Mouse (Mus musculus) regulatory T cell (primary cell): Measurements from ENCODE around the gene Abhd14a.

ENCODE experiments used
- in situ Hi-C: fragments of 300-600 bp; cut with MboI, MseI; formaldehyde crosslinking; loops from one replicate; pipeline ENCODE4 v1.15.1; 2025; ENCODE audit warnings: high pct_unique_total_duplicates

The Abhd14a gene

GRCm38 (mm10) chr9:106452821-106453220, 5.3 kb upstream of the Abhd14a start:
- in situ Hi-C loops: no loop called here

DNA sequence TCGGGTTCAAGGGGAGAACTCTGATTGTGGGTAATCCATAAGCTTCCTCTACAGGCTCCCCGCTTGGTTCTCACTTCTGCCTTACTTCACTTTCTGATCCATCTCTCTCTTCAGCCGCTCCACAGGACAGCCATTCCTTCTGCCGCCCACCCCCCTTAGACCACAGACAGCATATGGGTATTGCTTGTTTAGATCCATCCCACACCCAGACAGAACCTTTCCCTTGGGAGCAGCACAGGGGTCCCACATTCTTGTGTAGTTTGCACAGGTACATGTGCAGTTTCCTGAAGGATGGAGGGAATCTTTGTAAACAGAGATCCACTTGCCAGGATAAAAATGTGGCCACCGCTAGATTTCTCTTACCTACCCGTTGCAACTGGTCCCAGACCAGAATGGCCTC, 4.9 kb upstream of the Abhd14a start:
- in situ Hi-C loops: no loop called here

GRCm38 (mm10) chr9:106451899-106452298, 4.4 kb upstream of the Abhd14a start:
- in situ Hi-C loops: no loop called here

GRCm38 (mm10) chr9:106451298-106451697, 3.8 kb upstream of the Abhd14a start:
- in situ Hi-C loops: no loop called here

GRCm38 (mm10) chr9:106450661-106451060, 3.2 kb upstream of the Abhd14a start:
- in situ Hi-C loops: no loop called here

- in situ Hi-C loops: loop anchor here (25.0 kb wide), 1 partner anchor 963 kb away; no protein-coding TSS in a partner anchor
Measured at GRCm38 (mm10) chr9:106449947-106450346, 2.5 kb upstream of the Abhd14a start.

DNA sequence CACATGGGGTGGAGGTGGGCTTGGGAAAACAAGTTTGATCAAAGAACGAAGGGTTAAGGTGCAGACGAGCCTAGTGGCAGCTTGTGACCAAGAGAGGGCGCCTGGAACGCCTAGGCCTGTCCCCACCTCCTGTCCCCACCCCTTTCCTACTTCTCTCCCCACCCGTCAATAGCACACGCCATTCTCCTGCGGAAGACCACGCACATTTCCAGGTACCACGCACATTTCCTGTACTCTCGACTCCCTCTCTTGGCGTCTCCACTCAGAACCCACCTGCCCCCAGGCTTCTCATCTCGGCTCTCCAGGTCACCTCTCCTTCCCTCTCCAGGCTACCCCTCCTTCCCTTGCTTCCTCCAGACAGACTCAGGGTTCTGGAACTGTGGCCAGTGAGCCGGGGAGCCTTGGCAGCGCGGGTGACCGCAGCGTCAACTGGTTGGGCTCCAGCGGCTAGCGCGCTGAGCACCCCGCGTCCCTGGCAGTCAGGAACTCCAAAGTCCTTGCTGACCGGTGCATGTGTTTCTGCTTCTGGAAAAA, 1.1 kb upstream of the Abhd14a start:
- in situ Hi-C loops: loop anchor here (25.0 kb wide), 1 partner anchor 961 kb away; no protein-coding TSS in a partner anchor

DNA sequence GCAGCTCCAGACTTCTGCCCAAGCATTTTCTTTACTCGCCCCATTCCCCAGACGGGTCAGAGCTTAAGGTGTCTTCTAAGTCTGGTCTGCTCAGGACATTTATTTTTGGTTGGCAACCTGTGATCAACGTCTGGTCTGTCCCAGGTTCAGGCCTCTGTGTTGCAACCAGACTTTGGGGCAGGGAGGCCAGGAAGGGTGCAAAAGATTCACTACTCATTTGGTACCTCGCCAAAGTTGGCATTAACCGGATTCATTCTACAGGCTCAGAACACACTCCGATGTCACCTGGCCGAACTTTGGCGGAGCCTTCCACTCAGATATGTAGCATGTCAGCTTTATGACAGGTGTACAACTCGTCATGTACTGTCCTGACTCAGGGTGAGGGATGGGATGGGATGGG, 473 bp upstream of the Abhd14a start:
- in situ Hi-C loops: loop anchor here (25.0 kb wide), 1 partner anchor 961 kb away; no protein-coding TSS in a partner anchor

DNA sequence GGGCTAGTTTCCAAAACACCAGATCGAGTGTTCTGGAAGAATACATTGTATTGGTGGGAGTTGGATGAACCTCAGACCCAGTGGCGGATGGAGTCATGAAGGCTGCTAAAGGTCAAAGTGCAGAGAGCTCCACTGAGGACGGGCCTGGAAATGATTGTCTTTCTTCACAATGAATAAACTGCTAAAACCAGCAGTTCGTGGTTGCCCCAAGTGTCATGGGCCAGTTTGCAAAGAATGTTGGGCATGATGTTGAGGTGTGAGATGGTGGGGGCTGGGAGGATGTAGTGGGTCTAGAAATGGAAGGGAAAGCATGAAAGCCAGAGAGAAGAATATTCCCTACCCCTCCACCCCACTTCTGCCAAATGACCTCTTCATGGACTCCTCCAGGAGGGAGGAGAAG, 2.6 kb downstream of the Abhd14a start:
- in situ Hi-C loops: loop anchor here (25.0 kb wide), 1 partner anchor 958 kb away; no protein-coding TSS in a partner anchor

- in situ Hi-C loops: loop anchor here (25.0 kb wide), 1 partner anchor 955 kb away; no protein-coding TSS in a partner anchor
Measured at GRCm38 (mm10) chr9:106442680-106443079, 4.8 kb downstream of the Abhd14a start.

GRCm38 (mm10) chr9:106436566-106436965, 10.9 kb downstream of the Abhd14a start:
- in situ Hi-C loops: loop anchor here (5.0 to 25.0 kb wide), 3 partner anchors 41 to 949 kb away; partner anchors contain the start of genes Parp3 and Rrp9

DNA sequence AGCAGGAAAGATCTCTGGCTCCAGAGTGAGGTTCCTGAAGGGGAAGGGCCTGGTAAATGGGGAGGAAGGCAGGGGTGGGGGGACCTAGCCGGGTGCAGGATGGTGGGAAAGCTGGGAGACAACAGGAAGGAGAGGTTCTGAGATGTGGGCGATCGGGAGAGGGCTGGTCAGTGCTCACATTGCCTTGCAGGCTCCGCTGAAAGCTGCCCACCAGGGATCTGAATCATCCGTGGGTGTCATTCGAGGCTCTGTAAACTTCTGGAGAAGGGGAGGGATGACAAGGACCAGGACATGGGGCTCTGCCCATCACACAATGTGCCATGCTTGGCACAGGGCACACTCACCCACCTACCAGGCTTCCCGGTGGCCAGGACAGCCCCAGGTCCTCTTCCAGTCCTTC, 14.1 kb downstream of the Abhd14a start:
- in situ Hi-C loops: loop anchor here (10.0 to 25.0 kb wide), 2 partner anchors 269 to 946 kb away; no protein-coding TSS in a partner anchor

DNA sequence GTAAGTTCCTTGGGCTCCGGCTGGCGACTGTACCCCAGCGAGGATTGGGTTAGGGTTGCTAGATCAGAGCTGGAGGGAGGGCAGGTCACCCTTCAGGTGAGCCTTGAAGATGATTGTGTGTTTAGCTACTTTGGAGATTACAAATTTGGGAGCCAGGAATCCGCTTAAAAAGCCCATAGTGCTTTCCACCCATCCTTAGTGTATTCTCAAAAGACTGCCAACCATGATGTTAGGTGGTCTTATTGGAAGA, 17.5 kb downstream of the Abhd14a start:
- in situ Hi-C loops: loop anchor here (10.0 to 25.0 kb wide), 2 partner anchors 265 to 943 kb away; no protein-coding TSS in a partner anchor

DNA sequence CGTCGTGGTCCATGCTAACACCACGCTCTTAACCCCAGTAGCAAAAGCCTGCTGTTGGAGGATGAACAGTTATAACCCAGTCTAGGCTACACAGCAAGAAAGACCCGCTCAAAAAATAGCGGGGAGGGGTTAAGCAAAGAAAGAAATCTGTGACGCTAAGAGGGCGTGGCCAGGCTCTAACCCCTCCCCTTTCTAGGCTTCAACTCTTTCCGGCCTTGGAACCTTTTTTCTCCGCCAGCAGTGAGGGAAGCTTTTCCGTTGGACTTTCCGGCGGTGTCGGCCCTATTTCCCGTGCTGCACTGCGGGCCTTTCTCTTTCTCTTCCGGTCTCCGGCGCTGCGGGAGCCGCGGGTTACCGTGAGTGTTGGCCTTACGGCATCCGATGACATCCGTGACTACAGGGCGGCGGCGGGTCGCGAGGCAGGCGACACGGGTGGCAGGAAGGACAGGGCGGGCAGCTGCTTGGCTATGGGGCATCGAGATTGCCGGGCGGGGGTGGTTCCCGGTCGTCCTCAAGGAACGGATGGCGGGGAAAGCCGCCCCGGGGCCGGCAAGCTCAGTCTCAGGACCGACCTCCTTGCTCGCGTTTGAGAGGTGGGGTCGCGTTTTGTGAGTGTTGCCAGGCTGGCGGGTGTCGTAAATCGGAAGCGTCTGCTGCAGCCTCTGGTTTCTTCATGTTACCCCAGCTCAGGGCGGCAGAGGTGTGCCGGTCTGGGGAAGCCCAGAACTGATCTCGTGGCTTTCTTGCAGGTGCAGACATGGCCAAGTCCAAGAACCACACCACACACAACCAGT, 18.1 kb downstream of the Abhd14a start, which contains the start of gene Rpl29:
Gene Rpl29, plus strand, starts transcription at position 234 of the 794 bp plus-strand sequence.
- in situ Hi-C loops: loop anchor here (10.0 to 25.0 kb wide), 2 partner anchors 265 to 942 kb away; no protein-coding TSS in a partner anchor

DNA sequence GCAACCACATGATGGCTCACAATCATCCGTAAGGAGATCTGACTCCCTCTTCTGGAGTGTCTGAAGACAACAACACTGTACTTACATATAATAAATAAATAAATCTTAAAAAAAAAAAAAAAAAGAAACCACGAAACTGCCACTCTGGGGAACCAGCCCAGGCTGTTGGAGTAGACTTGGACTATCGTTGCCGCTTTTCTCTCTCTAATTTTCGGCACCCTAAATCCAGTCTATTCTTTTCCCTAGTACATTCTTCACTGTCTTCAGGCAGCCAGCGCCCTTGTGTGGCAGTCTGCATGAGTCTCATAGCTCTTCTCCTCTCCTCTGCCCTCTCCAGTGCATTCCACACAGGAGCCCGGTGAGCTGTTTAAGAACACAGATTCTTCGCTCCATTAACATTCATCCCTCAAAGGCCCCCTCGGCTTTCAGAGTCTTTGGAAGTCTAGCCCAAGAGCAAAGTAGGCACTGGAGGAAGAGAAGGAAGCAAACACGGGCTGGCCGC, 18.7 kb downstream of the Abhd14a start:
- in situ Hi-C loops: loop anchor here (25.0 kb wide), 1 partner anchor 941 kb away; no protein-coding TSS in a partner anchor

DNA sequence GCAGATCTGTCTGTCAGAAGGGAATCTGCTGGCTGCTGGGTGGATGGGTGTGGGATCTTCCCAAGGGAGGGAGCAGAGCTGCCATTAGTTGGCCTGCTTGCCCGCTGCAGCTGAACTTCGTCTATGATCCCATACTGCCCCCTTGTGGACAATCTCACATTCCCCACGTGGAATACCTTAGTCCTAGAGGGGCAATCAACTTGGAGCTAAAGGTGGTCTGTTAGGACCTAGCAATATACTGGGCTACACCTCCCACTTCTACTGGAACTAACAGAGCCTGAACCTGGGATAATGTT, 25.7 kb downstream of the Abhd14a start:
- in situ Hi-C loops: no loop called here

- in situ Hi-C loops: no loop called here
Measured at GRCm38 (mm10) chr9:106421033-106421864, 26.2 kb downstream of the Abhd14a start.

DNA sequence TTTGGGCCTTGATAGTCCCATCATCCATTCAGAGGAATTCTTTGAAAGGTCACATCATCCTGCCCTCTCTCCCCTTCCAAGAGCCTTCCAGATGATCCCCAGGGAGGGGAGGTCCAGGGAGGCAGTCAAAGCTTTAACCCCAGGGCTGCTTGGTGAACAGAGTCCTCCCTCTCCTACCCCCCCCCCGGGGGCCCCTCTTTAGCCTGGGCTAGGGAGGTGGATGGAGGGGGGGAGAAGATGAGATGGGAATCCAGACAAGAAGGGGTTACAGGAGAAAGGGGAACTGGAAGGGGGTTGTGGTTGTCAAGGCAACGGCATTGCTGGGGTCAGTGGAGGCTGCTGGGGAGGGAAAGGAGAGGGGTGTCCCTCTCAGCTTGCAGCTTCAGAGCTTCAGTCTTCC, 26.9 kb downstream of the Abhd14a start:
- in situ Hi-C loops: no loop called here

DNA sequence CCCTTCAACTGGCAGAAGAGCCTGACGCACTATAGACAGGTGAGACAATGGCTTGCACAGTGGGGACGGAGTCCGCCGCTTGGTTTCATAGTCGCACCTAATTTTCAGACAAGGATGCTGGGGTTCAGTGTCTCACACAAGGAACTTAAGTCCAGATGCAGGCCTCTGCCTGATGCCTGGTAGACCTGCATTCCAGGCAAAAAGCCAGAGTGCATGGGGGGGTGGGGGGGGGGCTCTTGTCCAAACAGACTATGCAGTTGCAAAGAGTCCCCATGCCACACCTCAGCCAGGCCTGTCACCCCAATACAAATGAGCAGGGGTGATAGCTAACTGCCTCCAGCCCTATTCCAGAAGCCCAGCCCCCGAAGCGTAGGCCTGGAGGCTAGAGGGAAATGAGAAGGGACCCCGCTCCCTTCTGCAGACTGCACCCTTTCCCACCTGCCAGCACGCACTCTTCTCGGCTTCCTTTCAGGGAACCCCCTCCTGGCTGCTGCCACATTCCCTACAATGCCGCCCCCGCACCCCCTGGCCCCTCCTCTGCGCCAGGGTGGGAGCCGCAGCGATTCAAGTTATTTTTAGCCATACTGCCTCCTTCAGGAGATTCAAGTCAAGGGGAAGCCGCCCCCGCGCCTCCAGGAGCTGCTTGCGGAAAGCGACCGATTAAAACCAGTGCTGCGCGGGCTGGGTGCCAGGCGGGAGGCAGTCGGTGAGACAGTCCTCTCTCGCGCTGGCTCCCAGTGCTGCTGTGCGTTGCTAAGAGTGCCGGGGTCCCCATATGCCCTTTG, 29.4 kb downstream of the Abhd14a start:
- in situ Hi-C loops: loop anchor here (5.0 kb wide), 1 partner anchor 111 kb away; no protein-coding TSS in a partner anchor

- in situ Hi-C loops: loop anchor here (5.0 kb wide), 1 partner anchor 110 kb away; no protein-coding TSS in a partner anchor
Measured at GRCm38 (mm10) chr9:106416826-106417225, 30.7 kb downstream of the Abhd14a start.

DNA sequence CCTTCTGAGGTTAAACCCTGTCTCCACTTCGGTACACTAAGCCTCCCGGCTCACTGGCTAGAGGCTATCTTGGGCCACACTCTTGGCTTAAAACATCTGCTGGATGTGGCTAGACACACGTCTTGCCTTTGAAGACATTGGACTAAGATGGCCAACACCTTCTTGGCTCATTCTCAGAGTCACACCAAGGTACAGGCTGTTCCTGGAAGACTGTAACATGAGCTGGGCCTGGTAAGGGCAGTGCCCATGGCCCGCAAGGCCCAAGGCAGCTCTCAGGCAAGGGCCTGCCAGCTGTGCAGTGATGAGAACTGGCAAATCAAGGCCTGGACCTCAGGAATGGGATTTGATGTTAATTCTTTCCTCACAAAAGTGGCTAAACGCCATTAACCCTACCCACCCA, 33.9 kb downstream of the Abhd14a start:
- in situ Hi-C loops: loop anchor here (5.0 kb wide), 1 partner anchor 46 kb away; the partner anchor contains the start of gene Dusp7
